Mouse (Mus musculus) lung, adult 2 months (tissue): ENCODE measurements around the gene Gria1. TPM values are rescaled to one million over a fixed set of nuclear protein-coding genes. Genes with fewer than 3 reads are reported as not detected.

Experiments
- DNase-seq: peaks from one replicate; pipeline ENCODE4 v3.0.0; 2022
- H3K4me1 ChIP-seq: fragments of 200-500 bp; 2 replicates; pipeline ENCODE4 v1.6.1; 2011; ENCODE audit warnings: low read length; ENCODE audit not compliant: control insufficient read depth, insufficient read depth
- H3K4me3 ChIP-seq: fragments of 200-500 bp; replicated peaks from 2 replicates; pipeline ENCODE3; 2011; ENCODE audit warnings: low read depth, mild to moderate bottlenecking, control low read depth, low read length; ENCODE audit errors: extremely low read depth
- CTCF ChIP-seq: fragments of 200-500 bp; IDR thresholded peaks from 2 replicates; pipeline ENCODE4 v1.5.1; 2011; ENCODE audit warnings: mild to moderate bottlenecking, low read length, control low read depth; ENCODE audit not compliant: insufficient read depth
- POLR2A ChIP-seq: fragments of 200-500 bp; IDR thresholded peaks from 2 replicates; pipeline ENCODE4 v1.6.1; 2011; ENCODE audit warnings: low read depth, mild to moderate bottlenecking, control low read depth, low read length, borderline replicate concordance; ENCODE audit errors: extremely low read depth
- WGBS: fragments of 180-500 bp; shearing (Covaris S2); methylation state at CpG from one replicate; pipeline ENCODE4 v1.1.7; 2018; 5-methylcytosine and 5-hydroxymethylcytosine counted together
- polyA plus RNA-seq: library from polyadenylated mRNA; depleted of rRNA; stranded (reverse); fragments of >200 nt; gene quantifications from 2 replicates; pipeline ENCODE4 v1.2.3, GENCODE M21; 2012

The Gria1 gene
- polyA plus RNA-seq, 1 experiment: 5.7 TPM

DNA sequence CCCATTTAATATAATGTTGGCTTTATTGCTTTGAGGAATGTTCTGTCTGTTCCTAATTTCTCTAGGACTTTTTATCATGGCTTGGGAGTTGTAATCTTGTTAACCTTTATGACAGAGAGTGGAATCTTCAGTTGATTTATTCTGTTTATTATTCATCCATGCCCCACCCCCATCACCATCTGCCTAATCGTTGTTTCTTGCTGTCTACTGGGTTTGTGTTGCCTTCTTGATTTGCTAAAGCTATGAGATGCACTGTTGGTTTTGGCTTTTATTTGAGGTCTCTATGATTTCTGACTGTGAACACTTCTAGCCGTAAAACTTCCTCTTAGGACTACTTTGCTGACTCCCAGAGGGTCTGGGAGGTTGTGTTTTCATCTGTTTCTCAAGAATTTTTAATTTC is 294.9 kb downstream of the Gria1 start:
- no peak for DNase-seq
- TF ChIP-seq CTCF (no peak), POLR2A (no peak)
- 71% methylated on average over 2 of the region's 2 CpGs for WGBS
- Histone ChIP-seq H3K4me1 (no peaks in the 10 kb centered on the region), H3K4me3 (no peak overlapping the region)

DNA sequence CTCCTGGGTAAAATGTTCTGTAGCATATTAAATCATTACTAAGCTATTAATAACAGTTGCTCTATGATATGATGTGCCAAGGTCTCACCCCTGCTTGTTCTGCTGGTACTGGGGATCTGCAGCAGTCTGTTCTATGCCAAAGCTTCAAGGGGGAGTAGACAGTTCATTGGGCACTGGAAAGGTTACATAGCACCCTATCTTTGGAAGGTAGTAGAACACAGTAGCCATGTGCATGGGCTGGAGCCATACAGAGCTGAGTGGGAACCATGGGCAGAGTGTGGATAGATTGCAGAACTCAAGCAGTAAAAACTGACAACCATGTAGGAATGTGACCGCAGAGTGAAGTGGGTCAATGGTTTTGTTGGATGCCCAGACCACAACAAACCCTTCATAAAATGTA is 295.7 kb downstream of the Gria1 start:
- no peak overlapping the region for H3K4me3 ChIP-seq
- 100% methylated on average over 1 of the region's 1 CpGs for WGBS
- no peak for DNase-seq
- TF ChIP-seq POLR2A: no peak
- no peak for TF ChIP-seq CTCF
- no peaks in the 10 kb centered on the region for H3K4me1 ChIP-seq

GRCm38 (mm10) chr11:57317063-57317462 is 305.9 kb downstream of the Gria1 start:
- Histone ChIP-seq H3K4me3 (no peak overlapping the region), H3K4me1 (no peaks in the 10 kb centered on the region; the same call in 1 of the 2 replicates)
- WGBS: 75% methylated on average over 3 of the region's 3 CpGs
- no peak for DNase-seq
- no peak for TF ChIP-seq POLR2A
- TF ChIP-seq CTCF: no peak

DNA sequence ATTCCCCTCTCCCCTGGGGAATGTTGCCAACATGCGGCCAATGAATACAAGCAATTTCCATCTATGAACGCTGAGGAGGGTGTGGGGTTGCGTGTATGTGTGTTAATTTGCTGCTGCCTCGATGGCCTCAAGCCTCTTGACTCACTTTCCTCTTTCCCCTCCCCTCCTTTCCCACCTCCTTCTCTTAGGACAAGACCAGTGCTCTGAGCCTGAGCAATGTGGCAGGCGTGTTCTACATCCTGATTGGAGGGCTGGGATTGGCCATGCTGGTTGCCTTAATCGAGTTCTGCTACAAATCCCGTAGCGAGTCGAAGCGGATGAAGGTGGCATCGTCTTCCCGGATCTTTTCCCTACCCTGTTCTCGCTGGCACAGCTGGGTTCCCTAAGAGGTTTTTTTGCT is 306.3 kb downstream of the Gria1 start:
- WGBS: 83% methylated on average over 13 of the region's 13 CpGs
- H3K4me3 ChIP-seq: no peak overlapping the region
- H3K4me1 ChIP-seq: no peaks in the 10 kb centered on the region; the same call in 1 of the 2 replicates
- no peak for DNase-seq
- TF ChIP-seq CTCF: no peak
- TF ChIP-seq POLR2A: no peak

DNA sequence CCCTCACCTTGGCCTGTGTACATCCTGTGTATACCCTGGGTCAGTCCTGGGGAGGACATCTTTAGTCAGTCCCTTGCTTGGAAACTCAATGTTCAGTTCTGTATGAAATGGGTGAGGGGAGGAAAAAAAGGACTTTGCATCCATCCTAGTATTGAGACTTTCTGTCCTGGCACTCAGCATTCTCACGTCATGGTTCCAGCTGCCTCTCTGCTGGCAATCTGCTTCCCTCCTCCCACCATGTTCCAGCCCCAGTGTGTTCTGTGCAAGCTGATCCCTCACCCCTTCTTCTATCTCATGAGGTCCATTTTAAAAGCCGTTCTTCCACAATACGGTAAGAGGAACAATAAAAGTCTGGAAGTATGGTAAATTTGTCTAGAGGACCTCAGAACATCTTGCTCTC is 308.2 kb downstream of the Gria1 start:
- no peak for DNase-seq
- Histone ChIP-seq H3K4me3 (no peak overlapping the region), H3K4me1 (no peaks in the 10 kb centered on the region; the same call in 1 of the 2 replicates)
- WGBS: 79% methylated on average over 3 of the region's 3 CpGs
- TF ChIP-seq CTCF: no peak
- TF ChIP-seq POLR2A: no peak

- Histone ChIP-seq H3K4me3 (no peak overlapping the region), H3K4me1 (no peaks in the 10 kb centered on the region)
- no peak for TF ChIP-seq CTCF
- no peak for TF ChIP-seq POLR2A
- 69% methylated on average over 4 of the region's 4 CpGs for WGBS
- DNase-seq: no peak
Measured at GRCm38 (mm10) chr11:57324099-57324498, 312.9 kb downstream of the Gria1 start.
